Mouse (Mus musculus): ENCODE measurements around the gene Rps2.

DNA sequence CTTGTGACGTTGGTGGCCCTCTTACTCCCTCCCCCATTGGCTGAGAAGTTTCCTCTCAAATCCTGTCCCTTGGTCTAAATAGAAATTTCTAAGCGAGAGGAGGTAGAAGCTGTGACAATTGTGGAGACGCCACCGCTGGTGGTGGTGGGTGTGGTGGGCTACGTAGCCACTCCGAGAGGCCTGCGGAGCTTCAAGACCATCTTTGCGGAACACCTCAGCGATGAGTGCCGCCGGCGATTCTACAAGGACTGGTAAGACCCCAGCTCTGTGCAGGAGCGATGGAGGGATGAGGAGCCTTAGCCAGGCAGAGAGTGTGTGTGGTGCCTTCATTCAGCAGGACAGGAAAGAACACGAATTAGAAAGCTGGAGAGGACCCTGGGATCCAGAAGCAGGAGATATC lies 12.9 kb downstream of the Rps2 start:
- no peak for TF ChIP-seq CTCF (IDR thresholded peaks at IDR 0.05; ENCODE audit: low read depth)
- no peak for TF ChIP-seq EP300 (IDR thresholded peaks at IDR 0.05; ENCODE audit: low read depth)

Data from liver, postnatal 0 days (tissue).